Mouse (Mus musculus) cortical plate, adult 2 months (tissue): Measurements from ENCODE around the gene Lrrc29.

Experiments
- CTCF ChIP-seq: fragments of 200-500 bp; IDR thresholded peaks from 2 replicates; pipeline ENCODE4 v1.5.1; 2011; ENCODE audit warnings: mild to moderate bottlenecking, control low read depth, low read length; ENCODE audit not compliant: insufficient read depth; ENCODE audit errors: extremely low read depth
- POLR2A ChIP-seq: fragments of 200-500 bp; IDR thresholded peaks from 2 replicates; pipeline ENCODE4 v1.6.1; 2011; ENCODE audit warnings: mild to moderate bottlenecking, low read length, control low read depth; ENCODE audit not compliant: insufficient read depth; ENCODE audit errors: extremely low read depth

DNA sequence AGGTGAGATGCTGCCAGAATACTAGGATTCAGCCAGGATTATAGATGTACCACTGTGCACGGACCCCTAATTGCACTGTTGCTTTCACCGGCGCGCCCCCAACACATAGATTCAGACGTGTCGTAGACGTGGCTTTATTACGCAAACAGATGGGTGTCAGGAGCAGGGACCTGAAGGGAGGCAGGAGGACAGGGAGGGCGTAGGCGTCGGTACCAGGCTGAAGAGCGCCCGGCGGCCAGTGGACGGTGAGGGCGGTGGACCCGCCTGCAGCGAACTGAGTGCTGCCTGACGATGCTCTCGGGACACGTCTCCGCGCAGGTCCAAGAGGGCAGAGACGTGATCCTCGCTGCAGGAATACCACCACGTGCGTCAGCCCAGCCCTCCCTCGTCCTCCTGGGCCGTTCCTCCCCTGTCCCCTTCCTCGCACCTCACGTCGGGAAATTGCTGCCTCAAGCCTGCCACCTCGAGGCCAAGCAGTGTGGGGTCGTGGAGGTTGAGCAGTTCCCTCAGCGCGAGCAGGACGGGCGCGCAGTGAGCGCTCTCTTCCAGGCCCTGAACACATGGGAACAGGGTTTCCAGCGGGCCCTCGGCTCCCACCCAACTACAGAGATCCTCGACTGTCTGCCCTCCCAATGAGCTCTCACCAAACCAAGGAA lies 36.1 kb downstream of the Lrrc29 start, which contains the start of gene 4931428F04Rik:
- TF ChIP-seq POLR2A, result no peak
- peak; percentile 42; the same call in 1 of the 2 replicates for TF ChIP-seq CTCF
